Mouse (Mus musculus) MEL (cell line): ENCODE results near the gene Slc16a9.

Source experiments
- CTCF ChIP-seq, 3 experiments: IDR thresholded peaks in 2 of 3; conservative IDR thresholded peaks in 1 of 3; 2 replicates each; pipeline ENCODE4 v1.5.1; 2011 to 2012; ENCODE audit warnings: low read length in 3 of 3, low read depth in 2 of 3, mild to moderate bottlenecking in 2 of 3, improper control_type of control experiment in 1 of 3, inconsistent platforms in 1 of 3, mixed read lengths in 1 of 3, moderate library complexity in 1 of 3; ENCODE audit not compliant: control insufficient read depth in 1 of 3, insufficient read depth in 1 of 3, poor library complexity in 1 of 3, severe bottlenecking in 1 of 3
- JUND ChIP-seq: IDR thresholded peaks from 2 replicates; pipeline ENCODE4 v1.6.1; 2011; ENCODE audit warnings: low read depth, mild to moderate bottlenecking, improper control_type of control experiment, low read length
- MAZ ChIP-seq: IDR thresholded peaks from 2 replicates; pipeline ENCODE4 v1.6.1; 2012; ENCODE audit warnings: low read depth, mild to moderate bottlenecking, inconsistent platforms, low read length, improper control_type of control experiment
- POLR2A ChIP-seq, 2 experiments: IDR thresholded peaks; 2 replicates each; pipeline ENCODE4 v1.6.1; 2011 to 2012; ENCODE audit warnings: low read length in 2 of 2, mild to moderate bottlenecking in 2 of 2, control low read depth in 1 of 2, improper control_type of control experiment in 1 of 2, low read depth in 1 of 2, moderate library complexity in 1 of 2; ENCODE audit not compliant: control insufficient read depth in 1 of 2, insufficient read depth in 1 of 2, poor library complexity in 1 of 2
- ZC3H11A ChIP-seq: IDR thresholded peaks from 2 replicates; pipeline ENCODE4 v1.6.1; 2012; ENCODE audit warnings: low read depth, mild to moderate bottlenecking, inconsistent platforms, low read length, improper control_type of control experiment
- ZNF384 ChIP-seq: IDR thresholded peaks from 2 replicates; pipeline ENCODE4 v1.6.1; 2012; ENCODE audit warnings: low read depth, mild to moderate bottlenecking, inconsistent platforms, low read length, improper control_type of control experiment

GRCm38 (mm10) chr10:70245559-70245945 is 652 bp downstream of the Slc16a9 start:
- TF ChIP-seq CTCF (IDR thresholded peaks at IDR 0.05 in 2 of 3, conservative IDR thresholded peaks at IDR 0.05 in 1 of 3; ENCODE audit: control insufficient read depth in 1 of 3, insufficient read depth in 1 of 3, low read depth in 2 of 3, low read length in 3 of 3, poor library complexity in 1 of 3, severe bottlenecking in 1 of 3) (no peak), POLR2A (IDR thresholded peaks at IDR 0.05; ENCODE audit: control insufficient read depth in 1 of 2, insufficient read depth in 1 of 2, low read depth in 1 of 2, low read length in 2 of 2, poor library complexity in 1 of 2) (no peak), ZC3H11A (no peak), MAZ (no peak), JUND (no peak), ZNF384 (no peak)
